Mouse (Mus musculus) frontal cortex, adult 2 months (tissue): ENCODE measurements around the gene Ubiad1. TPM values are rescaled to one million over a fixed set of nuclear protein-coding genes. Genes with fewer than 3 reads are reported as not detected.

ENCODE experiments used
- DNase-seq, 2 experiments: peaks; one replicate each; pipeline ENCODE4 v3.0.0; 2022; ENCODE audit warnings: low spot score in 1 of 2; ENCODE audit errors: extremely low spot score in 1 of 2
- polyA plus RNA-seq: library from polyadenylated mRNA; depleted of rRNA; stranded (reverse); fragments of >200 nt; gene quantifications from 2 replicates; pipeline ENCODE4 v1.2.3, GENCODE M21; 2012; rRNA removed

The Ubiad1 gene
- polyA plus RNA-seq, 1 experiment = 10.4 TPM

DNA sequence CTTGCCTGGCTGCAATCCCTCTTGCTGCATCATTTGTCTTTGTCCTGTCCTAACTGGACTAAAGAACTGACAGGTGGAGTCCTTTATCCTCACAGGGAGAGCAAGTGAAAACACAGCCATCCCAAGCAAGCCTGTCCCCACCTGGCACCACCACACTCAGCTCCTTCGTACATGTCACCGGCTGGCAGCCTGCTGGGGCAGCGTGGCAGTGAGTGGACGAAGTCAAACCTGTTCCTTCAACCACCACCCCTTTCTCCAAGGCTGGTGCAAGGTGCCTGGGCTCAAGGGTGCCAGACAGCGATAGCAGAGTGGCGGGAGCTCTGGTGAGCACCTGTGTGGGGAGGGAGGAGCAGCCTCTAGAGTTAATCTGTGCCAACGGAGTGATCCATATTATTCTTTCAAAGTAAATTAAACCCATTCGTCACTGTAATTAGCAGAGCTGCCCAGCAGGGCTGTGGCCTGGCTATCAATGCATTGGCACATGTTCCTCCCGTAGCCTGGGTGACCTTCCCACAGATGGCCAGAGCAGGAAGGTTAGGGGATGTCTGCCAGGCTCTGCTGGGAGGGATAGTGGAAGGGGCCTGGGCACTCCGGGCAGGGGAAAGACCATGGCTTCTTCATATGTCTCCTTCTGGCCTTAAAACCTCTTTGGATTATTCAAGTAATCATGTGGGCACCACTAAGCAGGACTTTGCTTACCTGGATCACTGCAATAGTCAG lies 36.2 kb downstream of the Ubiad1 start:
- no peak for DNase-seq

DNA sequence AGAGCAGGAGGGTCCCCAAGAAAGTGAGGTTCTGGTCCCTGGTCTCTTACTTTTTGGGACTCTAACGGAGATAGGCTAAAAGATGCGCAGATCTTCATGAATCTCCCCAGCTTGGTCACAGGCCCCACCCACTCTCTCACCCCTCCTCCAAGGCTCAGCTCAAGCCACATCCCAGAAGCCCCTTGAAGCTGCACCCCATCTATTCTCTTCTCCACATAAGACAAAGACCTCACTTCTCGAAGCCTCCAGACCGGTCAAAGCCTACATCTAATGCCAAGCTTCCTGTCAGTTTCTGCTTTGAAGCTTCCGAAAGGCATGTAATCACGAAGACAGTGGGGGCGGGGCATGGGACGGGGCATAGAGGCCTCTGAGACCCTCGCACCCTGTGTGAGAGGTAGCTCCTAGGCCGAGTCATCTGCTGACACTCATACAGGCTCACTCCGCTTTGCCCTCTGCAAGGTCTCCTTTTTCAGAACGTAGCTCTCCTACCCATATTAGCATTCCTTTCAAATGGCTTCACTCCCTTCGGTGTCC lies 39.2 kb downstream of the Ubiad1 start:
- DNase-seq = no peak

DNA sequence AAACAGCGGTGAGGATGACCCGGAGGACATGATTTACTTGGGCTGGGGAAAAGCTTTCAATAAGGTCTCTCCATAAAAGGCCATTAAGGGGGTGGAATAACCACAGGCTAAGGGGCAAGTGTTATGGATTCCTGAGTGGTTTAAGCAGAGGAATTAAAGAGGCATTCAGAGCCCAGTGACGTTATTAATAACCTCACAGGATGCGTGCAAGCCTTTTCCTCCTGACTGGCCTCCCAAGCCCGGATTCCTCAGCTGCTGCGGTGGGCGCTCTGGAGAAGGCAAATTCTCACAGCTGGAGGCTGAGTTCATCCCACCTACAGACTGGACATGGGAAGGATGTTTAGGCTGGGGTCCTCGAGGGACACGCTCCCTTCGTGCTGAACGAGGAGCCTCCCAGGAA lies 39.8 kb downstream of the Ubiad1 start:
- no peak for DNase-seq

DNA sequence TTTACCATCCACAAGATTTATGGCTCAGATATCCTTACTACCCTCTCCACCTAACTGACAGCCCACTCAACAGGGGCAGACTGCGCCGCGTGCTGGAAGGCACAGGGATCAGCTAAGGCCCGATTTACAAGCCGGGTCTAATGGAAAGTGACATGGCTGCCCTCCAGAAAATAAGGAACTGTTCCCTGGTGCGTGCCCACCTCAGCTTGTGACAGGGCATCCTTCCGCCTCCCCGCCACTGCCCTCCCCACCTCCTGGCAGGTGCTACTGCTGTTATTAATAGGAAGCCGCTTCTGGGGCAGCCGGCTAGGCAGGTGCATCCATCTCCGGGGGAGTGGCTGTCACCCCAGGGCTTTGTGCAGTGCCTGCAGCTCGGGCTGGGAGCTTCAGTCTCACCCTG lies 41.2 kb downstream of the Ubiad1 start:
- no peak for DNase-seq

DNA sequence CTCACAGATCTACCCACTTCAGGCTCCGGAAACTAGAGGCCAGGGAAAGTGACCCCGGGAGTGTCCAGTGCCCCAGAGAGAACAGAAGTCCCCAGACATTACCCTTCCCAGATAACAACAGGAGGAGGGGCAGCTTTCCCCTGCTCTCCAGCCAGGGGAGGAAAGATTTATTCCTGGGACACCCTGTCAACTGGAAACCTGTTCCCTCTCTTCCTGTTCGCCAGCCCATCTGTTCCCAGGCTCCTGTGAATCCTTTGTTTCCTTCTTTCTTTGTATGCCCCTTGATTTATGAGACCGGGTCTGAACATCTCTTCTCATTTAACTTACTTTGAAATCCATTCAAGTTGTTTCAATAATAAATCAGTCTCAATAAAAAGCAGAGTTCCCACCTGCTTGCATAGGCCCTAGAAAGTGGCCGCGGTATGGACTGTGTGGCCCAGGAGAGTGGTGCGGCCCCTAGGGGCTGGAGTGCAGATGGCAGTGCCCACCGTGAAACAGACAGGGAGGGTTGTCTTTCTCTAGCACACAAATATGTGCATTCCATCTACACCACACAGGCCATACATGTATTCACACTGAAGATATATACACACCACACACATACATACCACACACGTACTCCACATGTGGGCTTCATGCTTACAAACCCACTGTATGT lies 45.0 kb downstream of the Ubiad1 start:
- DNase-seq = no peak

DNA sequence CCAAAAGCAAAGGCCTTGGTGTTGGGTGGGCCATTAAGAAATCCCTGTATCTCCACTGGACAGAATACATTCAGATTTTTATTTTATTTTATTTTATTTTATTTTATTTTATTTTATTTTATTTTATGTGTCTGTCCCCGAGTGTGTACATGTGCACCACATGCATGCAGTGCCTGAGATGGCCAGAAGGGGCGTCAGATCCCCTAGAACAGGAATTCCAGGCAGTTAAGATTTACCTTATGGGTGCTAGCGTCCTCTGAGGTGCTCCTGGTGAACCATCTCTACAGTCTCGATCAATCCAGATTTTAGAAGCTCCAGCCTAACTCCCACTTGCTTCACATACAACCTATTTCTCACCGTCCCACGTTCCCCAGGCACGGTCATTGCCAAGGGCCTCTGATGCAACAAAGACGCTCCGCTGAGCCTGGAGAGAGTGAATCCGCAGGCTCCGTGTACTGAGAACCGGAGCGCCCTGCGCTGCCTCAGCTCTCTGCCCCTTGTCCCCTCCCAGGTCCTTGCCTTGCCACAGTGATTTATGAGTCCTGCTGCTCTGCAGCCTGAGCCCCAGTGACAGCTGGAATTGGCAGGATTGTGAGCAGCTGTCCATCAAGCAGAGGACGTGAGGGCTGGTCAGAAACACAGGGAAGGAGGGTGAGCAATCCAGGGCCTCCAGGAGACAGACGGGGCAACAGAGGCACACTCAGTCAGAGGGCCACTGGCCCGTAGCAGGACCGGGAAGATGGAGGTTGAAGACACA lies 46.9 kb downstream of the Ubiad1 start:
- no peak for DNase-seq

DNA sequence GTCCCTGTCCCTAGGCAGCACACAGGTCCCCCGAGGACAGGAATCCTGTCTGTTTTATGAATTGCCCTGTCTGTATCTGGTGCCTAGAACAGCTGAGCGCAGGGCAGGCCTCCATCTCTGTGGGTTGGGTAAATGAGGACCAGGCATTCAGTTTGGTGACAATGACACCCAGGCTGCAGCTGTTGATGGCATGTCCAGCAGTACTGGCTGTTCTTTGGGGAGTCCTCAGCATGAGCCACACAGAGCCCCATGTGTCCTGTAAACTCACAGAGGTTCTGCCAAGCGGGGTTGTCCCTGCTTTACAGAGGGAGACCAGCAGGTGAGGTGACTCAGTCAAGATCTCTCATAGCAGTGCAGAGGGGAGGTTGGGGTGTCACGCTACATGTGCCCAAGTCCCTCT lies 47.5 kb downstream of the Ubiad1 start:
- DNase-seq = no peak

DNA sequence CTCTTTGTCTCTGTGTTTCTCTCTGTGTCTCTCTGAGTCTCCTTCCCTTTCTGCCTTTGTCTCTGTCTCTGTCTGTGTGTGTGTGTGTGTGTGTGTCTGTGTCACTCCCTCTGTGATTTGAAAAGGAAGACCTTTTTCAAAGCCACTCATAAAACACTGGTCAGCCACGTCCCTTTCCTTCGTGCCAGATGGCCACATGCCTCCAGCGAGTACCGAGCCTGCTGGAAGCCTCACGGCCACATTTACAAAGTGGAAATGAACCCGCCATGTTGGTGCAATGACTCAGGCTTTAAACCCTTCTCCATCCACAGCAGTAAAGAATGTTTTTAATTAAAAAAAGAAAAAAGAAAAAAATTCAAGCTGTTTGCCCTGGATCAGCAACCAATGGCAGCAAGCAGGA lies 48.7 kb downstream of the Ubiad1 start:
- no peak for DNase-seq

DNA sequence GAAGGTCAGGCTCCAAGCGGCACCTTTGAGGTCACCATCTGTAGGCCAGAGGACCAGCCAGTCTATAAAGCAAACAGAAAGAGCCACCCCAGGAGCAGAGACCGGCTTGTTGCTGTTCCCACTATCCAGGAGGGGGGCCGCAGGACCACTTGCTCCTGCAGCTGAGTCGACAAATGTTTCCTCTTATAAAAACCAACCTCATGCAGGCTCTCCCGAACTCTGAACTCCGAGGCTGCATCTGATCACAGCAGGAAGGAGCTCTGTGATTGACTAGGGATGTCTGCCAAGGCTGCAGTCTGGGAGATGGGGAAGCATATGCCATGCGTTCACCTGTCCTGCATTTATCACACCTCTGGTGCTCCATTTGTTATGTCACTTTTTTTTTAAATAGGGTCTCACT lies 49.4 kb downstream of the Ubiad1 start:
- no peak for DNase-seq

DNA sequence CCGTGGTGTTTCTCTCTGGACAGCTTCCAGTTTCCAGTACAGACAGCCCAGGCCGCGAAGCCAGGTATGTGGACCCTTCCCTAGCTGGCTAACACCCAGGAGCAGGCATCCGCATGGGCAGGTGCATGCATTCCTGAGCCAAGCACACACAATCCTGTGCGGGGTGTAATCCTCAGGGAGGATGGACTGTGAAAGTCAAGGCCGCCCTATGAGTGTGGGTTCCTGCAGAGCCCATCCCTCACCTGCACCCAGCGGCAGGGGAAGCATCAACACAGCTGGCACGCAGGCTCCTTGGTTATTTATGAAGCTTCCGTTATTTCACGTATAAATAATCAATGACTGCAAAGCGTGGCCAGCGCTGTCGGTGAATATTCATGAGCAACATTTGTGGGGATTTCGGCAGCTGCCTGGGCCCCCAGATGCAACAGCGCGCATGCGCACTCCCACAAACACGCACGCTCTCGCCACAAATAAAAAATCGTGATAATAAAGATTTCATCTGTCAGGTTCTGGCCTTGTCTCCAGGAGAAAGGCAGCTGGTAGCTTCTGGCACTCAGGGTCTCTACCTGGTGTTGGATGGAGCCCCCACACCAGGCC lies 52.8 kb downstream of the Ubiad1 start:
- peak in 1 of 2 experiments; percentile 32 for DNase-seq

DNA sequence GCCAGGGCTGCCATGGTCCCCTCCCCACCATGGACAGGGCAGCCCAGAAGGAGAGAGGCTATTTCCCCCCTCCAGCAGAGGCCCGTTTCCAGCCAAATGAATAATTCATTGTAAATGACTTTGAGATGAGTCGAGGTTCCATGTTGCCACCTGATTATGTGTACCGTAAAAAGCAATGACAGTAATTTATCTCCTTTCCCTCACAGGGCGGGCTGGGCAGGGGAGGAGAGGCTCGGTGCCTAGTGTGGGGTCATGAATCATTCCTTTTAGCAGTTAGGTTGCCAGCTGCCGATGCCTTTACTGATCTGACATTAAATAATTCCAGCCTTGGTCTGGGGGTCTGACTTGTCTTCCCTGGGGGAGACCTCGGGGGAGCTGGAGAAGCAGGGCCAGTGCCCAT lies 54.9 kb downstream of the Ubiad1 start:
- no peak for DNase-seq

DNA sequence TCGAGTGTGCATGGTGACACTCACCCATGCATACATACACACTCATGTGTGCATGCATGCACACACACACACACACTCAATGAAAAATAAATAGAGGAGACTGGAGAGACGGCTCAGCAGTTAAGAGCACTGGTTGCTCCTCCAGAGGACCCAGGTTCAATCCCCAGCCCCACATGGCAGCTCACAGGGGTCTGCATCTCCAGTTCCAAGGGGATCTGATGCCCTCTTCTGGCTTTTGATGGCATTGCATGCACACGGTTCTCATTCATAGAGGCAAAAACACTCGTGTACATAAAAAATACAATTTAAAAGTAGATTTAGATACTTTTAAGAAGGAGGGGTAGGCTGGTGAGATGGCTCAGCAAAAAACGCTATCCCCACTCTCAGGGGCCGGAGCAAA lies 55.5 kb downstream of the Ubiad1 start:
- DNase-seq = no peak

DNA sequence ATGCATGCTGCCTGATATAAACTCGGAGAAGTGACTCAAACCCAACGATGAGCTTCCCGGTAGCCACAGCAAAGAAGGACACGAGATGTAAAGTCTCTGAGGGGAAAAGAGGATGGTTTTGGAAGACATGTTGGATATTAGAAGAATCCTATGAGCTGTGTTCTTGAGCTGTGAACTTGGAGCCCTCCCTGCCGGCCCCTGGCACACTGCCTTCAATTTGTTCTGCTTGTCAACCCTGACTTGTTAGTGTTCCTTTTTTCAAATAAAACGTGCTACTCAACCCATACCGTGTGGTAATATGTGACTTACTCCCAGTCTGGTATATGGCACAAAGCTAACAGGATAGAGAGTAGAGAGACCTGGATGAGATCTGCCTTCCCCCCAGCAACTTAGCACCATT lies 59.3 kb downstream of the Ubiad1 start:
- DNase-seq = no peak

Other genes starting within 250 kb of the Ubiad1 start
- 24.0 and 27.9 TPM in 2 replicates for gene Disp3, start 156.8 kb downstream of the Ubiad1 start, polyA plus RNA-seq
- 44.1 and 45.0 TPM in 2 replicates for gene Mtor, start 3.8 kb upstream of the Ubiad1 start, polyA plus RNA-seq
- 0.28 and 0.40 TPM in 2 replicates for gene Angptl7, start 55.7 kb upstream of the Ubiad1 start, polyA plus RNA-seq
- 44.8 and 45.4 TPM in 2 replicates for gene Exosc10, start 113.7 kb upstream of the Ubiad1 start, polyA plus RNA-seq
- 75.6 and 87.9 TPM in 2 replicates for gene Srm, start 146.7 kb upstream of the Ubiad1 start, polyA plus RNA-seq
- 3.5 and 3.6 TPM in 2 replicates for gene Masp2, start 157.8 kb upstream of the Ubiad1 start, polyA plus RNA-seq
- gene Tardbp, start 182.2 kb upstream of the Ubiad1 start, polyA plus RNA-seq = 286 and 304 TPM in 2 replicates
- not detected in 2 replicates for gene Gm572, start 198.5 kb upstream of the Ubiad1 start, polyA plus RNA-seq